Mouse (Mus musculus) MEL (cell line): ENCODE results near the gene Nt5c2.

Experiments used
- CTCF ChIP-seq, 3 experiments: IDR thresholded peaks in 2 of 3; conservative IDR thresholded peaks in 1 of 3; 2 replicates each; pipeline ENCODE4 v1.5.1; 2011 to 2012; ENCODE audit warnings: low read length in 3 of 3, low read depth in 2 of 3, mild to moderate bottlenecking in 2 of 3, improper control_type of control experiment in 1 of 3, inconsistent platforms in 1 of 3, mixed read lengths in 1 of 3, moderate library complexity in 1 of 3; ENCODE audit not compliant: control insufficient read depth in 1 of 3, insufficient read depth in 1 of 3, poor library complexity in 1 of 3, severe bottlenecking in 1 of 3
- EP300 ChIP-seq, 2 experiments: IDR thresholded peaks; 2 replicates each; pipeline ENCODE4 v1.6.1; 2011; ENCODE audit warnings: improper control_type of control experiment in 2 of 2, low read length in 2 of 2, low read depth in 1 of 2, mild to moderate bottlenecking in 1 of 2
- MAX ChIP-seq: IDR thresholded peaks from 2 replicates; pipeline ENCODE4 v1.6.1; 2011; ENCODE audit warnings: low read length, improper control_type of control experiment
- NELFE ChIP-seq: IDR thresholded peaks from 2 replicates; pipeline ENCODE4 v1.6.1; 2011; ENCODE audit warnings: low read depth, low read length, improper control_type of control experiment
- NRF1 ChIP-seq: IDR thresholded peaks from 2 replicates; pipeline ENCODE4 v1.6.1; 2014; ENCODE audit warnings: low read depth, mild to moderate bottlenecking, inconsistent platforms, low read length, improper control_type of control experiment, moderate library complexity; ENCODE audit not compliant: poor library complexity, insufficient read depth, severe bottlenecking
- POLR2A ChIP-seq, 2 experiments: IDR thresholded peaks; 2 replicates each; pipeline ENCODE4 v1.6.1; 2011 to 2012; ENCODE audit warnings: low read length in 2 of 2, mild to moderate bottlenecking in 2 of 2, control low read depth in 1 of 2, improper control_type of control experiment in 1 of 2, low read depth in 1 of 2, moderate library complexity in 1 of 2; ENCODE audit not compliant: control insufficient read depth in 1 of 2, insufficient read depth in 1 of 2, poor library complexity in 1 of 2
- POLR2AphosphoS2 ChIP-seq: IDR thresholded peaks from 2 replicates; pipeline ENCODE4 v1.6.1; 2011; ENCODE audit warnings: low read length, improper control_type of control experiment
- RCOR1 ChIP-seq: IDR thresholded peaks from 2 replicates; pipeline ENCODE4 v1.6.1; 2012; ENCODE audit warnings: low read depth, mild to moderate bottlenecking, inconsistent platforms, low read length, improper control_type of control experiment
- USF1 ChIP-seq: IDR thresholded peaks from 2 replicates; pipeline ENCODE4 v1.6.1; 2014; ENCODE audit warnings: low read depth, mild to moderate bottlenecking, inconsistent platforms, low read length, improper control_type of control experiment, moderate library complexity
- ZKSCAN1 ChIP-seq: IDR thresholded peaks from 2 replicates; pipeline ENCODE4 v1.6.1; 2012; ENCODE audit warnings: low read depth, mild to moderate bottlenecking, inconsistent platforms, low read length, improper control_type of control experiment, moderate library complexity

DNA sequence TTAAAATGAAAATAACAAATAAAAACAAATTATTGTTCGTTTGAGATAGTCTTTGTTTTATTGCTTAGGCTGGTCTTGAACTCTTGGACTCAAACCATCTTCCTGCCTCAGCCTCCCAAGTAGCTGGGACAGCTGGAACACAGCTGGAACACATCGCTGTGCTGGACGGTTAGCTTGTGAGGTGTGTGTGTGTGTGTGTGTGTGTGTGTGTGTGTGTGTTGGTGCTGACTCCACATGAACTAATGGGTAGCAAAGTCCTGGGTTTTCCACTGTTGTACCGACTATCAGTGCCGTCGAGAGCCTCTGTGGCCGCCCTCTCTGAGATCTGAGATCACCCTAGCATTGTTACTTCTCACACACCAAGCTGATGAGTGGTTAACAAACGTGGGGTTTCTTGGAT lies 39.0 kb downstream of the Nt5c2 start:
- TF ChIP-seq CTCF (IDR thresholded peaks at IDR 0.05 in 2 of 3, conservative IDR thresholded peaks at IDR 0.05 in 1 of 3; ENCODE audit: control insufficient read depth in 1 of 3, insufficient read depth in 1 of 3, low read depth in 2 of 3, low read length in 3 of 3, poor library complexity in 1 of 3, severe bottlenecking in 1 of 3) (no peak), MAX (no peak), ZKSCAN1 (no peak), NELFE (no peak), POLR2A (IDR thresholded peaks at IDR 0.05; ENCODE audit: control insufficient read depth in 1 of 2, insufficient read depth in 1 of 2, low read depth in 1 of 2, low read length in 2 of 2, poor library complexity in 1 of 2) (no peak), NRF1 (no peak), POLR2AphosphoS2 (no peak), USF1 (no peak), RCOR1 (no peak), EP300 (IDR thresholded peaks at IDR 0.05; ENCODE audit: low read depth in 1 of 2, low read length in 2 of 2) (no peak)
